10 mouse cellular contexts compared by ENCODE assay signal in genomic region chr6:90606538-90606937, GRCm38 (mm10). TPM values are rescaled to one million over a fixed set of nuclear protein-coding genes. Genes with fewer than 3 reads are reported as not detected.
DNase-seq lines count a peak whose midpoint lies in the region; ATAC-seq lines count a peak whose summit lies in the region.
"Had no signal": no experiment of that assay in that cellular context is flagged by ENCODE, and none has a peak within 500 bp of the region (broad histone marks: within the 10 kb centered on the region; RNA-seq: fewer than 3 reads in every experiment).

No protein-coding gene starts in this region.

- H3K4me1 ChIP-seq in hindbrain, embryonic 10.5 days (replicated peaks): peaks cover 21% of the 10 kb centered on the region
- peaks cover 6% of the 10 kb centered on the region for H3K4me1 ChIP-seq in hindbrain, embryonic 12.5 days
- peaks cover 18% of the 10 kb centered on the region for H3K4me1 ChIP-seq in heart, embryonic 11.5 days (ENCODE audit: control insufficient read depth, insufficient read depth, low read length)
- H3K4me1 ChIP-seq in megakaryocyte, embryonic 14.5 days: peaks cover 90% of the 10 kb centered on the region

- no peaks in the 10 kb centered on the region for H3K9me3 ChIP-seq in hindbrain, embryonic 10.5 days
- no peaks in the 10 kb centered on the region for H3K9me3 ChIP-seq in hindbrain, embryonic 12.5 days (replicated peaks)
- H3K9me3 ChIP-seq in heart, embryonic 11.5 days (replicated peaks; ENCODE audit: control insufficient read depth, low read length): no peaks in the 10 kb centered on the region
- no peaks in the 10 kb centered on the region for H3K9me3 ChIP-seq in megakaryocyte, embryonic 14.5 days
- H3K9me3 ChIP-seq: embryonic facial prominence, embryonic 12.5 days had no signal

- H3K9ac ChIP-seq in hindbrain, embryonic 12.5 days: no peak overlapping the region
- 0 out of 2 replicates have a peak overlapping the region, but pooled peaks have one; percentile 6 for H3K9ac ChIP-seq in heart, embryonic 11.5 days (ENCODE audit: low read depth, low read length)
- H3K9ac ChIP-seq: embryonic facial prominence, embryonic 12.5 days had no signal

- no peak overlapping the region for H3K4me3 ChIP-seq in hindbrain, embryonic 10.5 days
- H3K4me3 ChIP-seq in hindbrain, embryonic 12.5 days: no peak overlapping the region
- H3K4me3 ChIP-seq in heart, embryonic 11.5 days (ENCODE audit: low read depth, low read length): no peak overlapping the region
- H3K4me3 ChIP-seq in megakaryocyte, embryonic 14.5 days (replicated peaks): peak overlapping the region; percentile 79
- H3K4me3 ChIP-seq: embryonic facial prominence, embryonic 12.5 days; myocyte had no signal

- no peaks in the 10 kb centered on the region for H3K36me3 ChIP-seq in hindbrain, embryonic 10.5 days
- H3K36me3 ChIP-seq in hindbrain, embryonic 12.5 days: no peaks in the 10 kb centered on the region
- H3K36me3 ChIP-seq in heart, embryonic 11.5 days (ENCODE audit: control insufficient read depth, insufficient read depth, low read length): no peaks in the 10 kb centered on the region
- H3K36me3 ChIP-seq in megakaryocyte, embryonic 14.5 days (replicated peaks; ENCODE audit: low read length): peaks cover 7% of the 10 kb centered on the region
- no peaks in the 10 kb centered on the region for H3K36me3 ChIP-seq in splenic B cell, adult 2 months (ENCODE audit: control insufficient read depth, insufficient read depth, low read length, poor library complexity, severe bottlenecking)
- H3K36me3 ChIP-seq: embryonic facial prominence, embryonic 12.5 days had no signal

- peaks cover 23% of the 10 kb centered on the region for H3K27me3 ChIP-seq in hindbrain, embryonic 10.5 days (ENCODE audit: insufficient read depth, poor library complexity, severe bottlenecking)
- H3K27me3 ChIP-seq in hindbrain, embryonic 12.5 days: peaks cover 5% of the 10 kb centered on the region; the same call in 1 of the 2 replicates
- 0 out of 2 replicates have a peak, but pooled peaks cover 2% of the 10 kb centered on the region for H3K27me3 ChIP-seq in heart, embryonic 11.5 days (ENCODE audit: control insufficient read depth, insufficient read depth, low read length)
- H3K27me3 ChIP-seq in megakaryocyte, embryonic 14.5 days (replicated peaks): peaks cover 3% of the 10 kb centered on the region
- H3K27me3 ChIP-seq in splenic B cell, adult 2 months (ENCODE audit: control insufficient read depth, insufficient read depth, low read length, poor library complexity, severe bottlenecking): no peaks in the 10 kb centered on the region

- no peak for ATAC-seq in hindbrain, embryonic 12.5 days (ENCODE audit: low FRiP score)
- ATAC-seq in heart, embryonic 11.5 days (replicated peaks; ENCODE audit: insufficient number of reproducible peaks, low FRiP score, low TSS enrichment): no peak

- no peak overlapping the region for H3K4me2 ChIP-seq in hindbrain, embryonic 12.5 days (replicated peaks)
- H3K4me2 ChIP-seq in heart, embryonic 11.5 days: 0 out of 2 replicates have a peak overlapping the region, but pooled peaks have one; percentile 22
- H3K4me2 ChIP-seq: embryonic facial prominence, embryonic 12.5 days had no signal

- peak; percentile 79 for DNase-seq in hindbrain, embryonic 10.5 days (ENCODE audit: low spot score)
- peak; percentile 39 for DNase-seq in Muller cell, postnatal 12 days (ENCODE audit: inconsistent ontology term)
- DNase-seq in cerebellum, postnatal 14 days: peak; percentile 78 to 80
- DNase-seq in layer of hippocampus, postnatal 10 days (ENCODE audit: low spot score in 2 of 2): peak; percentile 63 to 74
- peak; percentile 91 for DNase-seq in splenic B cell, adult 2 months (ENCODE audit: low read depth, low spot score)

- 23% methylated on average over 7 of the region's 7 CpGs for WGBS in hindbrain, embryonic 10.5 days
- WGBS in hindbrain, embryonic 12.5 days: 24% methylated on average over 7 of the region's 7 CpGs
- 27% methylated on average over 7 of the region's 7 CpGs for WGBS in heart, embryonic 11.5 days (ENCODE audit: insufficient replicate concordance)

- no peak overlapping the region for H3K27ac ChIP-seq in hindbrain, embryonic 10.5 days
- H3K27ac ChIP-seq in hindbrain, embryonic 12.5 days: no peak overlapping the region
- no peak overlapping the region for H3K27ac ChIP-seq in heart, embryonic 11.5 days (ENCODE audit: low read depth, low read length)
- H3K27ac ChIP-seq: embryonic facial prominence, embryonic 12.5 days had no signal

RNA-seq across cellular contexts. Expression of gene Slc41a3, which starts 2.0 kb away (rescaled TPM):
- polyA plus RNA-seq in hindbrain, embryonic 10.5 days (2016; fragmentation: Nextera tagmentation; extraction: Ambion mirVana): 2.8 and 3.6 TPM in 2 replicates
- polyA plus RNA-seq in hindbrain, embryonic 12.5 days (2016; fragmentation: Nextera tagmentation; extraction: Ambion mirVana): 3.6 TPM in 2 replicates
- 11.1 and 12.6 TPM in 2 replicates for polyA plus RNA-seq in heart, embryonic 11.5 days (2014; fragmentation: Nextera tagmentation; extraction: Ambion mirVana)
- total RNA-seq in layer of hippocampus, postnatal 10 days (2021): 1 to 10 TPM; 8.2 TPM
- 13.2 and 31.2 TPM in 2 replicates for polyA plus RNA-seq in megakaryocyte, embryonic 14.5 days (2012; ENCODE audit: insufficient read depth, low replicate concordance)

Comparison
In these comparisons a context has a peak if more than half of its experiments do, and no peak if none do; other contexts are left out.
1. DNase-seq: peak in every context shown above with its lines; median percentile 91 in splenic B cell, adult 2 months; 79 in hindbrain, embryonic 10.5 days; 79 in cerebellum, postnatal 14 days; 68 in layer of hippocampus, postnatal 10 days; 39 in Muller cell, postnatal 12 days.